Comparison of ENCODE assay signal across 33 mouse cellular contexts in the genomic region with DNA sequence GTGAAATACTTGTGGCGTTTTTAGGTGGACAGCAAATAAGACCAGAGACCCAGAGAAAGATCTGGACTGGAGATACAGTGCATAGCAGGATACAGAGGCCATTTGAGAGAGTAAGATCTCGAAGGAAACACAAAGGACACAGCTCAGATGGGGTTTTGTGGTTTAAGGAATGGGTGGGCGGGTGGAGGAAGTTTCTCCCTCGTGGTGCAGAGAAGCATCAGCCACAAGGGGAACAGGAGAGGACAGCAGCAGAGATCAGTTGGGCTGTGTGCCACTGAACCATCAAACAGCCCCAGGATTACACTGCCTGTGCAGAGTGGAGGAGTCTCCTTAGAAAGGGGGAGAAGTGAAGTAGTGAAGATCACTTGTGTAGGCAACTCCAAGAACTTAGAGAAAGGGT. TPM values are rescaled to one million over a fixed set of nuclear protein-coding genes. Genes with fewer than 3 reads are reported as not detected.
A peak's percentile ranks its signal among the peaks of the same experiment; 100 is the strongest.
DNase-seq lines count a peak whose midpoint lies in the region; ATAC-seq and TF ChIP-seq lines count a peak whose summit lies in the region.
"Had no signal": no experiment of that assay in that cellular context is flagged by ENCODE, and none has a peak within 500 bp of the region (broad histone marks: within the 10 kb centered on the region; RNA-seq: fewer than 3 reads in every experiment).

No protein-coding gene starts in this region.

- H3K4me3 ChIP-seq in liver, embryonic 12.5 days: no peak overlapping the region
- no peak overlapping the region for H3K4me3 ChIP-seq in liver, postnatal 0 days (ENCODE audit: low read depth, low read length)
- no peak overlapping the region for H3K4me3 ChIP-seq in bone marrow macrophage, adult 2 months (ENCODE audit: insufficient read depth, low read length)
- no peak overlapping the region for H3K4me3 ChIP-seq in liver, embryonic 13.5 days (replicated peaks)
- H3K4me3 ChIP-seq: embryonic facial prominence, embryonic 12.5 days; forebrain, embryonic 10.5 days; forebrain, embryonic 15.5 days; gastrocnemius, adult 2 months; heart, adult 2 months; heart, embryonic 12.5 days; limb, embryonic 13.5 days; neural tube, embryonic 15.5 days had no signal

- H3K36me3 ChIP-seq in liver, embryonic 12.5 days: no peaks in the 10 kb centered on the region
- no peaks in the 10 kb centered on the region for H3K36me3 ChIP-seq in liver, postnatal 0 days (replicated peaks; ENCODE audit: insufficient read depth, low read length)
- no peaks in the 10 kb centered on the region for H3K36me3 ChIP-seq in liver, embryonic 13.5 days
- H3K36me3 ChIP-seq: embryonic facial prominence, embryonic 12.5 days; forebrain, embryonic 10.5 days; forebrain, embryonic 15.5 days; heart, embryonic 12.5 days; limb, embryonic 13.5 days; neural tube, embryonic 15.5 days had no signal

- TF ChIP-seq POLR2A in bone marrow macrophage, adult 2 months (IDR thresholded peaks at IDR 0.05; ENCODE audit: borderline replicate concordance, low read depth, low read length): no peak

- H3K27ac ChIP-seq in liver, embryonic 12.5 days: peak overlapping the region; percentile 52; the same call in 1 of the 2 replicates
- no peak overlapping the region for H3K27ac ChIP-seq in liver, postnatal 0 days (ENCODE audit: low read depth)
- H3K27ac ChIP-seq in bone marrow macrophage, adult 2 months (ENCODE audit: insufficient read depth, low read depth, low read length): peak overlapping the region; percentile 50
- peak overlapping the region; percentile 73 for H3K27ac ChIP-seq in liver, embryonic 13.5 days
- H3K27ac ChIP-seq: embryonic facial prominence, embryonic 12.5 days; forebrain, embryonic 10.5 days; forebrain, embryonic 15.5 days; gastrocnemius, adult 2 months; heart, adult 2 months; hindbrain, embryonic 14.5 days; limb, embryonic 13.5 days; neural tube, embryonic 15.5 days had no signal

- H3K27me3 ChIP-seq in liver, embryonic 12.5 days (replicated peaks): peaks cover 10% of the 10 kb centered on the region; the same call in 1 of the 2 replicates
- H3K27me3 ChIP-seq in liver, postnatal 0 days (ENCODE audit: insufficient read depth, low read length): no peaks in the 10 kb centered on the region
- H3K27me3 ChIP-seq in liver, embryonic 13.5 days: no peaks in the 10 kb centered on the region
- H3K27me3 ChIP-seq: forebrain, embryonic 15.5 days had no signal

- no peak for TF ChIP-seq CTCF in liver, postnatal 0 days (IDR thresholded peaks at IDR 0.05; ENCODE audit: low read depth)
- no peak for TF ChIP-seq CTCF in bone marrow macrophage, adult 2 months (IDR thresholded peaks at IDR 0.05; ENCODE audit: low read depth, low read length)

- ATAC-seq in liver, embryonic 12.5 days: 0 out of 2 replicates have a peak, but pooled peaks have one; percentile 16
- no peak for ATAC-seq in liver, postnatal 0 days
- ATAC-seq in liver, embryonic 13.5 days (ENCODE audit: low read depth): no peak
- ATAC-seq: forebrain, embryonic 15.5 days had no signal

- 23% methylated on average over 4 of the region's 4 CpGs for WGBS in liver, embryonic 12.5 days (ENCODE audit: insufficient replicate concordance)
- WGBS in liver, postnatal 0 days (ENCODE audit: insufficient replicate concordance): 24% methylated on average over 4 of the region's 4 CpGs
- WGBS in liver, embryonic 13.5 days (ENCODE audit: insufficient replicate concordance): 21% methylated on average over 4 of the region's 4 CpGs

- DNase-seq in liver, postnatal 0 days: no peak
- no peak for DNase-seq in liver, embryonic 13.5 days
- no peak for DNase-seq in layer of hippocampus, postnatal 36 days
- no peak for DNase-seq in right cerebral cortex, postnatal 10 days (ENCODE audit: low spot score in 2 of 2)
- DNase-seq in lung, postnatal 25 days (ENCODE audit: low spot score): no peak
- DNase-seq: adrenal gland, adult 2 months; cerebellum, adult 8-10 months; cerebellum, postnatal 25 days; gastrocnemius, adult 2 months; gastrocnemius, postnatal 36 days; heart, adult 2 months; heart, postnatal 4 days; kidney, adult 11 months; kidney, postnatal 25 days; lung, adult 2 months; lung, postnatal 10 days; midbrain, embryonic 14.5 days; retina, postnatal 1 day; right cerebral cortex, postnatal 25 days; spleen, adult 18-20 months; thymus, postnatal 14 days had no signal

- H3K9ac ChIP-seq in liver, embryonic 12.5 days: no peak overlapping the region
- no peak overlapping the region for H3K9ac ChIP-seq in liver, postnatal 0 days (replicated peaks)
- no peak overlapping the region for H3K9ac ChIP-seq in liver, embryonic 13.5 days
- H3K9ac ChIP-seq: embryonic facial prominence, embryonic 12.5 days; forebrain, embryonic 15.5 days; heart, embryonic 12.5 days; hindbrain, embryonic 14.5 days; limb, embryonic 13.5 days; neural tube, embryonic 15.5 days had no signal

- no peaks in the 10 kb centered on the region for H3K9me3 ChIP-seq in liver, embryonic 12.5 days (replicated peaks)
- H3K9me3 ChIP-seq in liver, postnatal 0 days (ENCODE audit: low read length): no peaks in the 10 kb centered on the region
- H3K9me3 ChIP-seq in liver, embryonic 13.5 days (replicated peaks): no peaks in the 10 kb centered on the region
- H3K9me3 ChIP-seq: embryonic facial prominence, embryonic 12.5 days; forebrain, embryonic 10.5 days; forebrain, embryonic 15.5 days; heart, embryonic 12.5 days; limb, embryonic 13.5 days; neural tube, embryonic 15.5 days had no signal

- H3K4me1 ChIP-seq in liver, embryonic 12.5 days: peaks cover 32% of the 10 kb centered on the region
- peaks cover 4% of the 10 kb centered on the region for H3K4me1 ChIP-seq in liver, postnatal 0 days (ENCODE audit: insufficient read depth)
- H3K4me1 ChIP-seq in bone marrow macrophage, adult 2 months (ENCODE audit: control insufficient read depth, insufficient read depth, low read length): peaks cover 37% of the 10 kb centered on the region
- H3K4me1 ChIP-seq in liver, embryonic 13.5 days (replicated peaks): peaks cover 44% of the 10 kb centered on the region
- H3K4me1 ChIP-seq: embryonic facial prominence, embryonic 12.5 days; forebrain, embryonic 10.5 days; forebrain, embryonic 15.5 days; heart, embryonic 12.5 days; limb, embryonic 13.5 days; neural tube, embryonic 15.5 days had no signal

- no peak overlapping the region for H3K4me2 ChIP-seq in liver, embryonic 12.5 days
- no peak overlapping the region for H3K4me2 ChIP-seq in liver, postnatal 0 days (ENCODE audit: low read depth, low read length)
- H3K4me2 ChIP-seq in liver, embryonic 13.5 days: no peak overlapping the region
- H3K4me2 ChIP-seq: embryonic facial prominence, embryonic 12.5 days; forebrain, embryonic 15.5 days; heart, embryonic 12.5 days; hindbrain, embryonic 14.5 days; limb, embryonic 13.5 days; neural tube, embryonic 15.5 days had no signal

- no peak for TF ChIP-seq EP300 in liver, postnatal 0 days (IDR thresholded peaks at IDR 0.05; ENCODE audit: low read depth)

RNA-seq across cellular contexts. Expression of a gene that starts 3.8 kb away (rescaled TPM):
- 15.9 and 16.9 TPM in 2 replicates for polyA plus RNA-seq in liver, embryonic 12.5 days (2016; fragmentation: Nextera tagmentation; extraction: Ambion mirVana)
- 13.5 and 14.8 TPM in 2 replicates for polyA plus RNA-seq in liver, postnatal 0 days (2015; fragmentation: Nextera tagmentation; extraction: Ambion mirVana)
- 131 and 146 TPM in 2 replicates for polyA plus RNA-seq in bone marrow macrophage, adult 2 months (2012; ENCODE audit: insufficient read depth, insufficient read length, missing spikeins)
- polyA plus RNA-seq in liver, embryonic 13.5 days (2015; fragmentation: Nextera tagmentation; extraction: Ambion mirVana): 14.0 and 15.1 TPM in 2 replicates
- total RNA-seq in layer of hippocampus, postnatal 36 days (2021): 1 to 10 TPM in 1 of 2 experiments, under 1 TPM in 1; 0.86 to 1.0 TPM

RNA-seq across cellular contexts. Expression of a gene that starts 6.4 kb away (rescaled TPM):
- 192 and 193 TPM in 2 replicates for polyA plus RNA-seq in liver, embryonic 12.5 days (2016; fragmentation: Nextera tagmentation; extraction: Ambion mirVana)
- polyA plus RNA-seq in liver, postnatal 0 days (2015; fragmentation: Nextera tagmentation; extraction: Ambion mirVana): 51.3 and 62.3 TPM in 2 replicates
- 29.4 and 34.9 TPM in 2 replicates for polyA plus RNA-seq in bone marrow macrophage, adult 2 months (2012; ENCODE audit: insufficient read depth, insufficient read length, missing spikeins)
- polyA plus RNA-seq in liver, embryonic 13.5 days (2015; fragmentation: Nextera tagmentation; extraction: Ambion mirVana): 150 and 166 TPM in 2 replicates
- total RNA-seq in layer of hippocampus, postnatal 36 days (2021): 10 to 100 TPM; 56.1 to 56.4 TPM

RNA-seq across cellular contexts. Expression of a gene that starts 23.8 kb away (rescaled TPM):
- 0.94 and 1.1 TPM in 2 replicates for polyA plus RNA-seq in liver, embryonic 12.5 days (2016; fragmentation: Nextera tagmentation; extraction: Ambion mirVana)
- 0.04 TPM in 2 replicates for polyA plus RNA-seq in liver, postnatal 0 days (2015; fragmentation: Nextera tagmentation; extraction: Ambion mirVana)
- not detected in 2 replicates for polyA plus RNA-seq in bone marrow macrophage, adult 2 months (2012; ENCODE audit: insufficient read depth, insufficient read length, missing spikeins)
- 0.21 and 0.31 TPM in 2 replicates for polyA plus RNA-seq in liver, embryonic 13.5 days (2015; fragmentation: Nextera tagmentation; extraction: Ambion mirVana)
- total RNA-seq in layer of hippocampus, postnatal 36 days (2021): 1 to 10 TPM; 2.4 to 3.2 TPM

RNA-seq across cellular contexts. Expression of a gene that starts 29.2 kb away (rescaled TPM):
- polyA plus RNA-seq in liver, embryonic 12.5 days (2016; fragmentation: Nextera tagmentation; extraction: Ambion mirVana): 8.5 and 9.8 TPM in 2 replicates
- 5.3 and 5.7 TPM in 2 replicates for polyA plus RNA-seq in liver, postnatal 0 days (2015; fragmentation: Nextera tagmentation; extraction: Ambion mirVana)
- polyA plus RNA-seq in bone marrow macrophage, adult 2 months (2012; ENCODE audit: insufficient read depth, insufficient read length, missing spikeins): 45.8 and 53.4 TPM in 2 replicates
- 5.9 and 6.5 TPM in 2 replicates for polyA plus RNA-seq in liver, embryonic 13.5 days (2015; fragmentation: Nextera tagmentation; extraction: Ambion mirVana)
- 10 to 100 TPM; 36.5 to 52.5 TPM for total RNA-seq in layer of hippocampus, postnatal 36 days (2021)

RNA-seq across cellular contexts. Expression of a gene that starts 36.2 kb away (rescaled TPM):
- 0.10 and 0.16 TPM in 2 replicates for polyA plus RNA-seq in liver, embryonic 12.5 days (2016; fragmentation: Nextera tagmentation; extraction: Ambion mirVana)
- polyA plus RNA-seq in liver, postnatal 0 days (2015; fragmentation: Nextera tagmentation; extraction: Ambion mirVana): 18.4 and 29.0 TPM in 2 replicates
- polyA plus RNA-seq in bone marrow macrophage, adult 2 months (2012; ENCODE audit: insufficient read depth, insufficient read length, missing spikeins): not detected in 2 replicates
- polyA plus RNA-seq in liver, embryonic 13.5 days (2015; fragmentation: Nextera tagmentation; extraction: Ambion mirVana): 0.32 and 0.38 TPM in 2 replicates
- total RNA-seq in layer of hippocampus, postnatal 36 days (2021): not detected
- total RNA-seq: adrenal gland, adult 2 months; gastrocnemius, adult 2 months; gastrocnemius, postnatal 36 days; heart, adult 2 months; heart, postnatal 4 days; layer of hippocampus, adult 18-20 months had no signal
- polyA plus RNA-seq: forebrain, embryonic 10.5 days; forebrain, embryonic 15.5 days; heart, adult 2 months; heart, embryonic 12.5 days; heart, postnatal 0 days; neural tube, embryonic 15.5 days; urinary bladder, adult 2 months had no signal
